Mouse (Mus musculus) heart, adult 18-20 months (tissue): ENCODE results near the gene Dyrk4. TPM values are rescaled to one million over a fixed set of nuclear protein-coding genes. Genes with fewer than 3 reads are reported as not detected.
A peak's percentile ranks its signal among the peaks of the same experiment; 100 is the strongest.

Experiments used
- DNase-seq, 2 experiments: peaks; one replicate each; pipeline ENCODE4 v3.0.0; 2021 to 2022; ENCODE audit warnings: mixed read lengths in 1 of 2
- long read RNA-seq, 2 experiments: library from polyadenylated mRNA; stranded (forward); transcript quantifications; one replicate each; pipeline ENCODE4 v2.0.0; 2021
- total RNA-seq, 2 experiments: library from RNA; stranded (reverse); gene quantifications; 2 replicates each; pipeline ENCODE4 v1.2.3; 2021

The Dyrk4 gene
- not detected for total RNA-seq
- long read RNA-seq, experiment 1 = 0 reads
- long read RNA-seq, experiment 2 = 0 reads

GRCm38 (mm10) chr6:126921111-126921881 lies at the start of gene Dyrk4:
Gene Dyrk4 (minus strand): TSS chr6:126921839.
- DNase-seq = peak; percentile 18 to 48

- DNase-seq = peak; percentile 14 to 37
These were observed 44.8 kb upstream of the Dyrk4 start for GRCm38 (mm10) chr6:126966241-126967026.

GRCm38 (mm10) chr6:126963426-126963825 lies 41.8 kb upstream of the Dyrk4 start:
- peak; percentile 39 to 56 for DNase-seq

- no peak for DNase-seq
These were observed 41.1 kb upstream of the Dyrk4 start for GRCm38 (mm10) chr6:126962709-126963108.

- peak; percentile 40 to 42 for DNase-seq
These were observed 39.9 kb upstream of the Dyrk4 start for GRCm38 (mm10) chr6:126961371-126962018.

- peak; percentile 59 to 89 for DNase-seq
These were observed 34.1 kb upstream of the Dyrk4 start for GRCm38 (mm10) chr6:126955734-126956133.

- no peak for DNase-seq
These were observed 26.7 kb upstream of the Dyrk4 start for GRCm38 (mm10) chr6:126948336-126948735.

- no peak for DNase-seq
These were observed 18.8 kb upstream of the Dyrk4 start for GRCm38 (mm10) chr6:126940451-126940850.

- peak; percentile 94 to 97 for DNase-seq
These were observed 18.0 kb upstream of the Dyrk4 start, which contains the start of the genes Rad51ap1 and D6Wsu163e for GRCm38 (mm10) chr6:126939487-126940171. Gene Rad51ap1 (minus strand): TSS chr6:126939587. Gene D6Wsu163e (plus strand): TSS chr6:126939962.

GRCm38 (mm10) chr6:126938853-126939486 lies 17.3 kb upstream of the Dyrk4 start:
- no peak for DNase-seq

GRCm38 (mm10) chr6:126938047-126938446 lies 16.4 kb upstream of the Dyrk4 start:
- DNase-seq = no peak

GRCm38 (mm10) chr6:126932896-126933295 lies 11.3 kb upstream of the Dyrk4 start:
- no peak for DNase-seq

- DNase-seq = no peak
These were observed 6.7 kb downstream of the Dyrk4 start for GRCm38 (mm10) chr6:126914928-126915327.

GRCm38 (mm10) chr6:126910727-126911126 lies 10.9 kb downstream of the Dyrk4 start:
- no peak for DNase-seq

GRCm38 (mm10) chr6:126907876-126908275 lies 13.8 kb downstream of the Dyrk4 start:
- DNase-seq = no peak

GRCm38 (mm10) chr6:126907378-126907777 lies 14.3 kb downstream of the Dyrk4 start:
- DNase-seq = no peak

- no peak for DNase-seq
These were observed 44.5 kb downstream of the Dyrk4 start for GRCm38 (mm10) chr6:126877118-126877517.

- no peak for DNase-seq
These were observed 68.8 kb downstream of the Dyrk4 start, which contains the start of gene Akap3 for GRCm38 (mm10) chr6:126852881-126853280. Gene Akap3 (plus strand): TSS chr6:126853098.

- DNase-seq = peak; percentile 95 to 99
These were observed 72.6 kb downstream of the Dyrk4 start, which contains the start of gene Ndufa9 for GRCm38 (mm10) chr6:126848712-126849704. Gene Ndufa9 (minus strand): TSS chr6:126849136.

GRCm38 (mm10) chr6:126836628-126837027 lies 85.0 kb downstream of the Dyrk4 start:
- no peak for DNase-seq
